Mouse (Mus musculus) kidney, adult 9 months (tissue): ENCODE measurements around the gene E2f2.

Experiments used
- DNase-seq: peaks from one replicate; pipeline ENCODE4 v3.0.0; 2022

Gene E2f2

GRCm38 (mm10) chr4:136177244-136177611 is 5.0 kb downstream of the E2f2 start:
- no peak for DNase-seq

DNA sequence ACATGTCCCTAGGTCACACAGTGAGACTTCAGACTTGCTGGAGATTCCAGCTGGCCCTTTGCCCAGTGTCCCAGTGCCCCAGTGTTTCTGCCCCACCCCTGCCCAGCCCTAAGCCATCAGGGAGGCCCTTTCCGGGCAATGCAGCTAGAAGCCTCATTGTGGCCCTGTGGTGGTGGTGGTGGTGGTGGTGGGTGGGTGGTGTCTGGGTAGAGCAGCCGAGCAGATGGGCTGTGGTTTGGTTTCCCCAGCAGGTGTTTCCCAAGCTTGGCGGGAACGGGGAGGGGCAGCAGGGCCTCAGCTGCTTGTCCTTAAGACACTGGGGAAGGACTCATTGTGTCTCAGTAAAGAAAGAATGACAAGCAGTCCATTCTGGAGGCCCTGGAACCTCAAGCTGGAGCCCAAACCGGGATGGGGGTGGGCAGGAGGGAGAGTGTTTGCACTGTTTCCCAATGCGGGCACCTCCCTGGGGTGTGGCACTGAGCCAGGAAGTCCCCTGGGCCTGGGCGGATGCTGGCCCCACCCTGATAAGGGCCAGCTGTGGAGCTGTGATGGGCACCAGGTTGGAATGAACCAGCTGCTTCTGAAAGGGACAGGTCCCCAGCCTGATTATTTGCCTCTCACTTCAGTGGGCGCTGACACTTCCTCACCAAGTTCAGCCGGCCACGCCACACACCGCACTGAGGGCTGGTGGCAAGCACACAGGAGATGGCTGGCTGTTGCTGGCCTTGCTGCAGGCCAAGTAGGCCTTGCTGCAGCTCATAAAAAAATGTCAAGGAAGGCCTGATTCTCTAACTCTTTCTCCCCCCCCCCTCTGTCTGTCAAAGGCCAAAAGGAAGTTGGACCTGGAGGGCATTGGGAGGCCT is 5.6 kb downstream of the E2f2 start:
- DNase-seq, result no peak

DNA sequence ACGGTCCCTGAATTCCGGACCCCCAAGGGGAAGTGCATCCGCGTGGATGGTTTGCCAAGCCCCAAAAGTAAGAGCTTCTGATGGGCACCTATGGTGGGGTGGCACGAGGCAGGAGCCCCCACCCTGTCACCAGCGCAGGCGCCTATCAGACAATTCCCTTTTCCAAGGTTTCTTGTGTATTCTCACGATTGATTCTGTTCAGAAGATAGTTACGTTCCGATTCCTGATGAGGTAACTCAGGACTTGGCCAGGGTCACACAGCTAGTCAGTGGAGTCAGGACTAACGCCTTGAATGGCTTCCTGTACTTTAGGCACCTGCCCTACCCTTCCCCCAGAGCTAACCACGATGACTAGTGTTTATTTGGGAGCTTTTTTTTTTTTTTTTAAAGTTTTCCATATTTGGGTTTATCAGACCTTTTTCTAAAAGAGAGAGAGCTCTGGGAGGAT is 6.3 kb downstream of the E2f2 start:
- DNase-seq, result no peak

DNA sequence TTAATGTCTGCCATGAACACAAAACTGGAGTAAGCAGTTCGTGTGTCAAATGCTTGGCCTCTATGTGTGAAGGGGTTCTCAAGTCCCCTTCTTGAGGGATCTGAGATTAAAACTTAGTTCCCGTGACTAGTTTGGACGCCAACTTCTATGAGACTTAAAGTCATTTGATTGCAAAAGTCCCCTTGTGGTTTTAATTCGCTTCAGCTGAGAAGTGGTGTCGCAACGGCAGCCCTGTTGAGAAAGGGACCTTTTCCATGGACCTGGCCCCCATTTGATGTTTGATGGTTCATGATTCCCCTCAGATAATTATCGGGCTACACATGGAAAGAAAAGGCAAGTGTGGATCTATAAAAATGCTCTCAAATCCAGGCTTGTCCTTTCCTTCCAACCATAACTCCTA is 7.3 kb downstream of the E2f2 start:
- no peak for DNase-seq

GRCm38 (mm10) chr4:136179998-136180397 is 7.8 kb downstream of the E2f2 start:
- peak; percentile 93 for DNase-seq

DNA sequence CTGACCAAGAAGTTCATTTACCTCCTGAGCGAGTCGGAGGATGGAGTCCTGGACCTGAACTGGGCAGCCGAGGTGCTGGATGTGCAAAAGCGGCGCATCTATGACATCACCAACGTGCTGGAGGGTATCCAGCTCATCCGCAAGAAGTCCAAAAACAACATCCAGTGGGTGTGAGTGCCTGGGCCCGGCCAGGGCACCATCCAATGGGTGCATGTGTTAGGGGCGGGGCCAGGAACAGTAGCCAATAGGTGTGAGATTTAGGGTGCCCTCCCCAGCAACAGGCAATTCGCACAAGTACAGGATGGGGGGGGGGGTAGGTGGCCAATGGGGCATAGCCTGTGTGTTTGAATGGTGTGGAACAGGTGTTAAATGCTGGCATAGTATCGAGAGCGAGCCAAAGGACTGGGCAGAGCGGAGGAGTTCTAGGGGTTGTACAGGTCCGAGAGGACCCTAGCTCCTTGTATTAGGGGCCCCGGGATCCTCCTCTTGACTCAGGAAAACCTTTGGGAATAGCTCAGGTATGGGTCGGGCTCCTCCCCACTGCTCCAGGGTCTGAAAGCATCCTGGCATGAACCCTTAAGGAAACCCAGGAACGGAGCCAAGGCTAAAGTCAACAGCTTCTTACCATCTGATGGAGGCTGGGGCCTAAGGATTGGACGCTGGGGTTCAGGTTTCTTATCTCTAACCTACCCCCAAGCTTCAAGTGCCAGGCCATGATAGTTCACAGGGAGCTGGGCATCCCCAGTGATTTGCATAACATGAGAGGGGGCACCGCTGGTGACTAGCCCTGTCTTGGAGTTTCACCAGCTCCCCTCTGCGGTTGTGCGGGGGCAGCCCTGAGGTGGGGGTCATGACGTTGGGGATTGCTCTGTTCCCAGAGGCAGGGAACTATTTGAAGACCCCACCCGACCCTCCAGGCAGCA is 8.5 kb downstream of the E2f2 start:
- peak; percentile 94 for DNase-seq

- no peak for DNase-seq
Measured at GRCm38 (mm10) chr4:136181367-136181766, 9.2 kb downstream of the E2f2 start.

DNA sequence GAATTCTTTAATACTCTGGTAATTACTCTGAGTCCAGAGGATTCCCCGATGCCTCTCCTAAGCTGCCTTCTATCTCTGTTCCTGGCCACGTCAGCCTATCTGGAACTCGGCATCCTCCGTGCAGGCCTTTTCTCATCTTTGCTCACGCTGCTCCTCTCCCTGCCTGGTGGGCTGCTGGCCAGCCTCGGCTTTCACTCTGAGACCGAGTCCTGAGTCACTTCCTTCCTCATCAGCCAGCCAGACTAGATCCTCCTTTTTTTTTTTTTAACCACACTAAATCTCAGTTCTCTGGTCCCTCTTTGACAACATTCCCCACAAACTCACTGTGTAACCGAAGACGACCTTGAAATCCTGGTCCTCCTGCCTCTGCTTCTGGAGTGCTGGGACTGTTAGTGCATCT is 13.2 kb downstream of the E2f2 start:
- DNase-seq, result no peak

DNA sequence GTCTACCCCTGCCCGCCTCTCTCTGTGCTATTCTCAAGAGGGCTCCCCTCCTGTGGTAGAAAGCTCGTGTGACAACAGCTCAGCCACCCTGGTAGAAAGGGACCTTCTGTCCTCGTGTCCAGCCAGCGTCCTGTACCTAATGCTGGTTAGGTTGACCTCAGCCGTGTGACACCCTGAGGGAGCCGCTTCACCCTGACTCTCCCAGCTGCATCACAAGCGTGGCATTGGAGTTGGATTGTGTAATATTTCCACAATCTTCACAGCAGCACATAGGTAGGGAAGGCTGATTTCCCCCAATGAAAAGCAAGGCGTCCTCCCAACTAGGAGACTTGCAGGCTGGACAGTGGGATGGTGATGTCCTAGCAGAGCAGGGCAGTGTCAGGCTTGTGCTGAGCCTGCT is 14.1 kb downstream of the E2f2 start:
- DNase-seq, result no peak

DNA sequence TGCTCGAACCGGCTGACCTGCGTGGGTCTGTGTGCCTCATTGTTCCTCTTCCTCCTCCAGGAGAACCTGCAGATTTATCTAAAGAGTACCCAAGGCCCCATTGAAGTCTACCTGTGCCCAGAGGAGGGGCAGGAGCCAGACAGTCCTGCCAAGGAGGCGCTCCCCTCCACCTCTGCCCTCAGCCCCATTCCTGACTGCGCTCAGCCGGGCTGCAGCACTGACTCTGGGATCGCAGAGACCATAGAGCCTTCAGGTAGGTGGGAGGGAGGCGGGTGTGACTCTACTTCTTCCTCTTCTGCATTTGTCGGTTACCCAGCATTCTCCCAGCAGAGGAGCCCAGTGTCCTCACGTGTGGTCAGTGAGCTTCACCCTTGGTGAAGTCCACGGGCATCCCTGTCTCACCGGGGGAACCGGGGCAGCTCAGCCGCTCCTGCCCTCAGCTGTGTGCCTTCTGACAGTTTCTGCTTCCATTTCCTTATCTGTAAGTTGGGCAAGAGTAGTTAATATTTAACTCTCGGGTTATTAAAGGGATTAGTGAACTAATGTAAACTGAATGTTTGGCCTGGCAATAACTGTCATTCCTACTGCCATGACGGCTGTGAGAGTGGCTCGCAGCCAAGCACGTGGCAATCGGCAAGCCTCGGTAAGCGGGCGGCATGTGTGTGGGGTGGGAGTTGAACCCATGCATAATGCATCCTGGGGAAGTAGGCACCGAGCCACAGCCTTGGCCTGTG is 14.7 kb downstream of the E2f2 start:
- no peak for DNase-seq

GRCm38 (mm10) chr4:136188973-136189737 is 17.0 kb downstream of the E2f2 start:
- no peak for DNase-seq

DNA sequence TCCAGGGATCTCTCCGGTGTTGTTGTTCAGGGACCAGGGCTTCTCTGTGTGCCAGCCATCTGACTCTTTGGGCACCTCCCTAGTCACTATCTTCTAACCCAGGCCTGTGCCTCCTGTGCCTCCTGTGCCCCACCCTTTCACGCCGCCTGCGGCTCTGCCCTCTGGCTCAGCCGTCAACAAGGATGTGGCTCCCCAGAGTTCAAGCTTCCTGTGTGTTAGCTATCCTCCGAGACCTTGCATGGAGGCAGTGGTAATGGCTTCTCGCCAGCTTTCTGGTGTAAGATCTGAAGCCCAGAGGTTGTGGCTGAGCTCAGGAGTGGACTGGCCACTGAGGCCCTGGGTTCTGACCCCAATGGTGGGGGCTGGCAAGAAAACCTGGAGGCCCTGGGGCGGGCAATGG is 17.7 kb downstream of the E2f2 start:
- no peak for DNase-seq

GRCm38 (mm10) chr4:136193571-136193970 is 21.4 kb downstream of the E2f2 start:
- DNase-seq, result no peak

DNA sequence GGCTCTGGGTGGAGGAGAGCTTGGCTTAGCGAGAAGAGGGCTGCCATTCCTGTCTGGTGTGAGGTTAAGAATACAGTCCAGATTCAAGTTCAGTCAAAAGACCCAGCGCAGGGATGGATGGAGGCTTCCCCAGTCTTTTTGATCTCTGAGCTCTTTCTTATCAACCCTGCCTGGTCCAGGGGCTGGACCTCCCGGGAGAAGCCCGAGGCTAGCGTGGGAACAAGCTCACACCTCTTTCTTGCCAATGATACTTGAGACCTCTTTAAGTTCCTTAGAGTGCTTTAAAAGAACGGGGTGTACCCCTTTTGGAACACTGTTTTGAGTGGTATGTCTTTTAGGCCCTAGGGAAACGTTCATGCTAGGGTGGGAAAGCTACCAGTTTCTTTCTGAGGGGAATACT is 22.8 kb downstream of the E2f2 start:
- DNase-seq, result no peak

DNA sequence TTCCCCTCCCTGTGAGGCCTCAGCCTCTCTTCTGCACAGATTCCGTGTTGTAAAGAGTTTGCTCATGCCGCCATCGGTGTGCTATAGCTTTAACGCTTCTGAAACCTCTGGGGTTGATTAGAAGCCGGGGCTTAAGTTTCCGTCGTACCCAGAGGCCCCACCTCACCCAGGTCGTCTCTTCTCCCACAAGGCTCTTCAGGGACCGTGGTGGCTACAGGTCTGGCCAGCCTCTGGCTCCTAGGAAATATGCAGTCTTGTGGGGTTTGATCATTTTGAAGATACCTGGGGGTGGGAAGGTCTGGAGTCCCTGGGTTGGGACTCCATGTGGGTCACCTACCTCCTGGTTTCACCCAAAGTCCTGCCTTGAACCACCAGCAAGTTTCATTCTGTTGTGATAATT is 23.4 kb downstream of the E2f2 start:
- no peak for DNase-seq

GRCm38 (mm10) chr4:136196201-136196600 is 24.0 kb downstream of the E2f2 start:
- no peak for DNase-seq

- no peak for DNase-seq
Measured at GRCm38 (mm10) chr4:136198846-136199245, 26.7 kb downstream of the E2f2 start.

GRCm38 (mm10) chr4:136199562-136200292 is 27.5 kb downstream of the E2f2 start:
- DNase-seq, result peak; percentile 60

DNA sequence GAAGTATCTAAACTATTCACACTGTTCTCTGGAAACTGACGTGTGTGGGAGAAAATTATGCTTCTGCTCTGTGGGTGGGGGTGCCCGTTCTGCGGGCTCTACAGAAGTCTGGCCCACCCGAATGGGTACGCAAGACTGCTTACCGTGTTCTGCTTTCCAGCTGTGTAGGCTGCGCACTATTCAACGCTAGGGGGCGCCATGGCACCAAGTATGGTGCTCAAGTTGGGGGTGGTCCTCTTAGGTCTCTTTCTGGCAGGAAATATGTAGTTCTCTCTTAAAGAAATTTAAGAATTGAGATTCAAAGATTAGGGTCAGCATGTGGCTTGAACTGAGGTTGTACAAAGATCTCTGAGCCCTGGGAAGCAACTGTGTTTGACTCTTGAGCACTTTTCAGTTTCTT is 30.3 kb downstream of the E2f2 start:
- DNase-seq, result peak; percentile 65

GRCm38 (mm10) chr4:136204775-136205174 is 32.6 kb downstream of the E2f2 start:
- peak; percentile 66 for DNase-seq

GRCm38 (mm10) chr4:136206033-136206893 is 34.1 kb downstream of the E2f2 start, which contains the start of gene Asap3:
TSS of gene Asap3 (plus strand) at chr4:136206365.
- DNase-seq, result peak; percentile 97
